Mouse (Mus musculus) bone marrow, adult 2 months (tissue): ENCODE data around the gene Chst11. TPM values are rescaled to one million over a fixed set of nuclear protein-coding genes. Genes with fewer than 3 reads are reported as not detected.

ENCODE experiments used
- H3K27ac ChIP-seq: fragments of 200-500 bp; 2 replicates; pipeline ENCODE4 v1.5.1; 2012; ENCODE audit warnings: low read depth, mild to moderate bottlenecking, control low read depth, inconsistent platforms, low read length; ENCODE audit not compliant: control insufficient read depth, poor library complexity, insufficient read depth
- H3K4me1 ChIP-seq: fragments of 200-500 bp; 2 replicates; pipeline ENCODE4 v1.6.1; 2011; ENCODE audit warnings: low read length; ENCODE audit not compliant: control insufficient read depth, insufficient read depth
- H3K4me3 ChIP-seq: fragments of 200-500 bp; replicated peaks from 2 replicates; pipeline ENCODE3; 2011; ENCODE audit warnings: mild to moderate bottlenecking, low read depth, low read length, control low read depth; ENCODE audit not compliant: control insufficient read depth
- CTCF ChIP-seq: fragments of 200-500 bp; IDR thresholded peaks from 2 replicates; pipeline ENCODE4 v1.5.1; 2011; ENCODE audit warnings: low read length, control low read depth; ENCODE audit not compliant: control insufficient read depth, insufficient read depth
- POLR2A ChIP-seq: fragments of 200-500 bp; IDR thresholded peaks from 2 replicates; pipeline ENCODE4 v1.6.1; 2011; ENCODE audit warnings: low read depth, mild to moderate bottlenecking, control low read depth, low read length, borderline replicate concordance; ENCODE audit not compliant: control insufficient read depth
- WGBS: fragments of 180-500 bp; shearing (Covaris S2); methylation state at CpG from one replicate; pipeline ENCODE4 v1.1.7; 2018; 5-methylcytosine and 5-hydroxymethylcytosine counted together
- polyA plus RNA-seq: library from polyadenylated mRNA; stranded (reverse); fragments of >200 nt; gene quantifications from 2 replicates; pipeline ENCODE4 v1.2.4, GENCODE M21; 2011; ENCODE audit warnings: low replicate concordance; ENCODE audit not compliant: missing spikeins, insufficient read depth, insufficient read length

Chst11 gene
- polyA plus RNA-seq, 1 experiment, result 6.4 TPM

DNA sequence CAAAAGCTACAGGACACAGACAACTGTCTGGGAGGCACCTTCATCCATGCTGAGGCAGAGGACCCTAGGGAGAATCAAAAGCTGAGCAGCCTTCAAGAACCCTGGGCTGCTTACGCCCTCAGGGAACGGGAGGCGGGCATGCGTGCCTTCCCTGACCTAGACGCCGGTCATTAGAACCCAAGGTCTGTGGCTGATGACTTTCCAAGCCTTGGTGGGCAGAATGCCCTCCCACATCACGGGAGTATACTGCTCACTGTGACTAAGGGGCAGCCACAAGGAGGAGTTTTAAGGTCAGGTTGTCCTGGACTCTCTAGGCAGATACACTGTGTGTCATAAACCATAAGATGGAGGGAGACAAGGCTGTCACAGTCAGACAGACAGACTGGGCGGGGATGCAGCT, 118.9 kb downstream of the Chst11 start:
- peaks cover 4% of the 10 kb centered on the region for H3K4me1 ChIP-seq
- no peak overlapping the region for H3K27ac ChIP-seq
- H3K4me3 ChIP-seq, result no peak overlapping the region
- TF ChIP-seq POLR2A (no peak), CTCF (no peak)
- WGBS, result 92% methylated on average over 8 of the region's 8 CpGs

DNA sequence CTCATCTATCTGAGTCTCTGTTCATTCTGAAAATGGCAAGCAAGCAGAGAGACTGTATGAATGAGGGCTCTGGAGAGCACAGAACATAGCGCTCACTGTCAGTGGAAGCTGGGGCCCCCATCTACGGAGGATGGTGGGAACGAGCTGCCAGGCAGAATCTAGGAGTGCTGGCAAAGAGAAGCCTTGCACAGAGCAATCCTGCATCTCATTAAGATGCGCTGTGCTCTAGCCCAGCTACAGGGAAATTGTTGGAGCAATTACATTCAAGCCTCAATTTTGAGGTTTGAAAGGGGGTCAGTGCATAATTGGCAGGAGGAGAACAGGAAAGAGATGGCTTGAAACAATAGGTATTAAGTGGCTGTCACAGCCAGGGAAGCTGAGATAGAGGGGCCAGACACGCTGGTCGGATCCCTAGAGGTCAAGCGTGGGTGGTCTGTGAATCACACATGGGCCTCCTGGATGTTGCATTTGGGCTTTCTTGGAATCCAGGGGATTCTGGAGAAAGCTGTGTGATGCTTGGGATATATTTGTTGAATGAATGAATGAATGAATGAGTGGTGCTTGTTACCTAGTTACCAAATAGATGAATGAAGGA, 121.0 kb downstream of the Chst11 start:
- Histone ChIP-seq H3K27ac (no peak overlapping the region), H3K4me3 (no peak overlapping the region), H3K4me1 (peaks cover 4% of the 10 kb centered on the region)
- TF ChIP-seq CTCF (no peak), POLR2A (no peak)
- WGBS, result 89% methylated on average over 7 of the region's 7 CpGs

DNA sequence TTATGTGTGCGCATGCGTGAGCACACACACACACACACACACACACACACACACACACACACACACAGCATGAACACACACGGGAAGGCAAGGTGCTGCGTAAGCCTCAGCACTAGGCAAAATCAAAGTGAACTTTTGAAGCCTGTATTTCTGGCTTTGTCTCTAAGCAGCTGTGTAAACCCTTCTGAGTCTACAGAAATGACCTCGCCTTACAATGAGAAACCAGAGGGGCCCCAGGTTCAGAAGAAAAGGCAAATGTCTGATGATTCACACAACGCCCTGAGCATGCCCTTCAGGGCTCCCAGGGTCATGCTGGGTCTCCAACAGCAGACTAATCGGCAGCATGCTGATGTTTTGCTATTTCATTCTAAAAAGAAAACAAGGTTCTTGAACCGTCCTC, 122.1 kb downstream of the Chst11 start:
- 80% methylated on average over 8 of the region's 8 CpGs for WGBS
- H3K27ac ChIP-seq, result no peak overlapping the region
- no peak overlapping the region for H3K4me3 ChIP-seq
- no peak for TF ChIP-seq CTCF
- H3K4me1 ChIP-seq, result no peaks in the 10 kb centered on the region

DNA sequence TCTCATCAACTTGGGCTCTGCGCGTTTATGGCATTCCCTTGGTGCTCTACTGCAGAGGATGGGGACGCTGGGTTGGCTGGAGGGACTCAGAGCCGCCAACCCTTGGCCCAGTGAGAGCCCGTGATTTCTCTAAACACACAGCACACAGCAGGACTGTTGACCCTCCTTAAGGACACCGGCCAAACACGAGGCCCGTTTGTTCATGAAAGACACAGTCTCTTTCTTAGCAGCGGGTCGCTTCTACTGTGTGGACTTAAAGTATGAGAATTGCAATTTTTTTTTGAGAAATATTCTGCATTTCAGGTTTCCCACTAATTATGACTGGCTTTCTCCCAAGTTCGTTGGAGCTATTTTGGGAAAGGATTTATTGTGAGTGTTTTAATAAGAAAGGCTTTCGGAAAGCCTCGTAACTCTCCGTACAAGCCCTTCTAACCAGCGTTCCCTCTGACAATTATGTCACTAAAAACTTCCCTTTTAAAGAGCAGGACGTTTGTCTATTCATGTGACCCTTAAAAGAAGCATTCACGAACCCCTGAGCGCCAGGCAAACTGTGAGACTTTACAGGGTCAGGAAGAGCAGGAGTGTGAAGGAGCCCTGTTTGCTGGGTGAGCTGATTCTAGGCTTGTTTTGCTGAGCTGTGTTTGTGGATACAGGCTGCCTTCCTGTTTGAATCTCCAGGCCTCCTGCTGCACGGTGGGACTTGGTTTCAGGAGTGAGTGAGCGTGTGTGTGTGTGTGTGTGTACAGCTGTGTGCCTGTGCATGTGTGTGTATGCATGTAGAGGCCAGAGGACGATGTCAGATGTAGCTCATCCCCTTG, 122.8 kb downstream of the Chst11 start:
- WGBS, result 70% methylated on average over 21 of the region's 21 CpGs
- H3K4me3 ChIP-seq, result no peak overlapping the region
- no peaks in the 10 kb centered on the region for H3K4me1 ChIP-seq
- no peak for TF ChIP-seq CTCF
- TF ChIP-seq POLR2A, result no peak
- no peak overlapping the region for H3K27ac ChIP-seq

DNA sequence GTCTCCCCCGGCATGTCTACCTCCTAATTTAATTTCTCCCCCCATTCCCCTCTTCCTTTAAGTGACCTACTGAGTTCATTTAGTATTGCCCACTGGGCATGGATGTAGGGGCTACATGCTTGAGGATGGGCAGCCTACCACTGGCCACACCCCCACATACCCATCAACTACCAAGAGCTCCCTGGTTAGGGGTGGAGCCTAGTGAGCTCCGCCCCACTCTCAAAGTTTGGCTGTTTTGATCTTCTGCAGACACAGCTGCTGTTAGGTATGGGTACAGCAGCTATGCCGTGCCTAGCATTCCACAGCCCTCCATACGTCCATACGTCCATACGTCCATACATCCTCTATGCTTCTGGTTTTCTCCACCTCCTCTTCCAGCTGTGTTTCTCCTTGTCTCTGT, 123.6 kb downstream of the Chst11 start:
- no peaks in the 10 kb centered on the region for H3K4me1 ChIP-seq
- H3K4me3 ChIP-seq, result no peak overlapping the region
- 92% methylated on average over 6 of the region's 6 CpGs for WGBS
- TF ChIP-seq POLR2A, result no peak
- no peak for TF ChIP-seq CTCF
- H3K27ac ChIP-seq, result no peak overlapping the region

DNA sequence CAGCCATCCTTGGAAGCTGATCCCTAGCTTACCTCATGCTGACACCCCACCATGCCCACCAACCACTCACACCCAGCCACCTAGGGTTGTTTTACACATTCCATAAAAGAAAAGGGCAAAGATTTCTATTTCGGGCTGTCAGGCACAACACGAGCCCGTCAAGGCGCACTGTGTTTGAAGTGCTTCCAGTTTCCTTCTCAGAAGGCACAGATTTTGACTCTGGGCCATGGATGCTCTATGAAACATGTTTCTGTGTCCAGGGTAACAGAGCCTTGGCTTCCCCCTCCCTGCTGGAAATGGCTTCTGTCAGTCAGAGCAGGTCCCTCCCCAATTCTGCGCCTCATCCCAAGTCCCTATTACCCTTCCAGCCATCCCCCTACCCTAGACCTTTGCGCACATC, 125.7 kb downstream of the Chst11 start:
- TF ChIP-seq POLR2A, result no peak
- WGBS, result 89% methylated on average over 6 of the region's 6 CpGs
- Histone ChIP-seq H3K4me1 (no peaks in the 10 kb centered on the region), H3K4me3 (no peak overlapping the region), H3K27ac (no peak overlapping the region)

DNA sequence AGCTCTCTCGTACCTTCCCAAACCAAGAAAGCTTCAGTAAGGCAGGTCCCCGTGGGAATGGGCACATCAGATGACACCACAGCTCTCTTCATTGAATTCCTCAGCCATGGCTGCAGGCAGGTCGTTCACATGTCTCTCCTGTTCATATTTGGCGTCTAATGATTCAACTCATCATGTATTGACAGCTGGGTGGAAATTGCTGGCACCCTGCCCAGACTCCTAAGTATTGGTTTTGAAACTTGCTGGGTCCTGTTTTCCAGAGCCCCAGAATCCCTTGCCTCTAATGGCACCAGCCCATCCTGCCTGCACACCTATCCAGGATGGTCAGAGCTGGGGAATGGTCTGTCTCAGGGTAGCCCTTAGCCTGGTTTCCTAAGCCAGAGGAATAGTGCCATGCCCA, 127.0 kb downstream of the Chst11 start:
- no peak for TF ChIP-seq CTCF
- no peak for TF ChIP-seq POLR2A
- WGBS, result 83% methylated on average over 4 of the region's 4 CpGs
- H3K27ac ChIP-seq, result no peak overlapping the region
- no peaks in the 10 kb centered on the region for H3K4me1 ChIP-seq
- no peak overlapping the region for H3K4me3 ChIP-seq

DNA sequence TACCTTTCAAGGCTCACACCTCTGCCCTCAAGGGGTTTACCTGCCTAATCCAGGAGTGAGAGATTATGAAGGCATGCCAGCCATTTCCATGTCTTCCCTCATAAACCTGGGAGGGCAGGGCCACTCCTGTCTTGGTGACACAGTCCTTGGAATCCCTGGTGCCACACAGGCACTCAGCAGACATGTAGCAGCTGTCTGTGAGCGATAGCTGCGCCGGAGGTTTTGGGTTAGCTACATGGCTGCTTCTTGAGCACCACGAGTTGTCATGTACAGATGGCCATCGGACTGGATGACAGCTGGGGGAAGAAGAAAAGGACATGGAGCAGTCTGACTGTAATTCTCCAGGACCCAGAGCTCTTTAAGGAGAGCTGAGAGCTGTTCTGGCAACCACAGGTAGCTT, 129.3 kb downstream of the Chst11 start:
- Histone ChIP-seq H3K27ac (no peak overlapping the region), H3K4me1 (no peaks in the 10 kb centered on the region; the same call in 1 of the 2 replicates), H3K4me3 (no peak overlapping the region)
- no peak for TF ChIP-seq POLR2A
- TF ChIP-seq CTCF, result no peak
- 89% methylated on average over 5 of the region's 5 CpGs for WGBS
